Mouse (Mus musculus): ENCODE results near the gene Cdk5rap1. TPM values are rescaled to one million over a fixed set of nuclear protein-coding genes. Genes with fewer than 3 reads are reported as not detected.

Gene Cdk5rap1
- polyA plus RNA-seq, 1 experiment = 14.2 TPM

DNA sequence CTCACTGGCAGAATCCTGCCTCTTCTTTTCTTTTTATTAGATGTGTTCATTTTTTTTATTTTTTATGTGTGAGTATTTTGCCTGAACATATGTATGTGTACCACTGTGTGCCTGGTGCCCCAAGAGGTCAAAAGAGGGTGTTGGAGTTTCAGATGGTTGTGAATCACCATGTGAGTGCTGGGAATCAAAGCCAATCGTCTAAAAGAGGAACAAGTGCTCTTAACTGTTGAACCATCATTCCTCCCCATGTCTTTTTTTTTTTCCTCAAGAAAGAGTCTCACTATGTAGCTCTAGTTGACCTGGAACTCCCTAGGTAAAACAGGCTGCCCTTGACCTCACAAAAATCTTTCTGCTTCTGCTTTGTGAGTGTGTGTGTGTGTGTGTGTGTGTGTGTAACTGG, 29.2 kb upstream of the Cdk5rap1 start:
- Histone ChIP-seq H3K27ac (ENCODE audit: control insufficient read depth, insufficient read depth, low read length) (no peak overlapping the region), H3K27me3 (ENCODE audit: control insufficient read depth, insufficient read depth, low read length) (no peaks in the 10 kb centered on the region; the same call in 1 of the 2 replicates), H3K36me3 (ENCODE audit: control insufficient read depth, insufficient read depth, low read length) (no peaks in the 10 kb centered on the region), H3K4me1 (replicated peaks; ENCODE audit: control insufficient read depth, insufficient read depth, low read length) (no peaks in the 10 kb centered on the region), H3K4me3 (ENCODE audit: control insufficient read depth, insufficient read depth, low read length) (no peak overlapping the region)
- no peak for DNase-seq
- no peak for TF ChIP-seq POLR2A (IDR thresholded peaks at IDR 0.05; ENCODE audit: control insufficient read depth, extremely low read depth, insufficient read depth, low read length, poor library complexity)
- no peak for TF ChIP-seq CTCF (IDR thresholded peaks at IDR 0.05; ENCODE audit: borderline replicate concordance, control insufficient read depth, extremely low read depth, insufficient read depth, low read length, poor library complexity)
- 5% methylated on average over 1 of the region's 1 CpGs for WGBS

DNA sequence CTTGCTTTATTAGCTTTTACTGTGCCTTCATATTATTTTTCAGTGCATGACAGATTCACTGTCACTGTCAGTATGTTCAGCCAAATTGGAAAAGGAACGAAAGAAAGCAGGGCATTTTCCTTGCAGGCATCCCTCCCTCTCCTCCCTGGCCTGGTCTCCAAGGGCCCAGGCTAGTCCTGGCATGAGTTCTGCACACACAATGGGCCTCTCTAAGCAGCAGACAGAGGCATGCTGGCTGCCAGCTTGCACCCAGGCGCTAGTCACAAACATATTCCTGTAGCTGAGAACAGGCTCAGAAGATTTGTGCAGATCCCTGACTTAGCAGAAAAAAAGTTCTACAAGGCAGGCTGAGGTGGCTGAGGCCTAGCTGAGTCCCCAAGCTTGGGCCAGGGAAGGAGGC, 26.5 kb upstream of the Cdk5rap1 start:
- Histone ChIP-seq H3K4me1 (replicated peaks; ENCODE audit: control insufficient read depth, insufficient read depth, low read length) (no peaks in the 10 kb centered on the region), H3K27ac (ENCODE audit: control insufficient read depth, insufficient read depth, low read length) (no peak overlapping the region), H3K27me3 (ENCODE audit: control insufficient read depth, insufficient read depth, low read length) (no peaks in the 10 kb centered on the region), H3K4me3 (ENCODE audit: control insufficient read depth, insufficient read depth, low read length) (no peak overlapping the region), H3K36me3 (ENCODE audit: control insufficient read depth, insufficient read depth, low read length) (no peaks in the 10 kb centered on the region)
- no peak for DNase-seq
- 94% methylated on average over 2 of the region's 2 CpGs for WGBS
- TF ChIP-seq CTCF (IDR thresholded peaks at IDR 0.05; ENCODE audit: borderline replicate concordance, control insufficient read depth, extremely low read depth, insufficient read depth, low read length, poor library complexity) (no peak), POLR2A (IDR thresholded peaks at IDR 0.05; ENCODE audit: control insufficient read depth, extremely low read depth, insufficient read depth, low read length, poor library complexity) (no peak)

DNA sequence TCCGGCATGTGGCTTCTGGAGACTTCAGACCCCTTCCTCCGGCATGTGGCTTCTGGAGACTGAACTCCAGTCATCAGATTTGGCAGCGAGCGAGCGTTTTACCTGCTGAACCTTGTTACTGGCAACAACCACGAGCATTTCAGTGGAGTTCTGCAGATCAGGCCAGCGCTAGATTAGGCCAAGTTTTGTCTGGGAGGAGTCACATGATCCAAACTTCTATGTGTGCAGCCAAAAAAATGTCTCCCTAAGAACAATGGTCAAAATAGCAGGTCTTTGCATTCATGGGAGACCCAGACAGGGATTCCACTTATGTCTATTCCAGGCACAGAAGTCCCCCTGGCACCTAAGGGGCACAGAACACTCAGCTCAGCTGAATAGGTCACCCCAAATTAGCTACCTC, 25.5 kb upstream of the Cdk5rap1 start:
- no peak overlapping the region for H3K27ac ChIP-seq (ENCODE audit: control insufficient read depth, insufficient read depth, low read length)
- 93% methylated on average over 7 of the region's 7 CpGs for WGBS
- H3K4me1 ChIP-seq (replicated peaks; ENCODE audit: control insufficient read depth, insufficient read depth, low read length) = no peaks in the 10 kb centered on the region
- H3K36me3 ChIP-seq (ENCODE audit: control insufficient read depth, insufficient read depth, low read length) = no peaks in the 10 kb centered on the region
- no peak for DNase-seq
- H3K27me3 ChIP-seq (ENCODE audit: control insufficient read depth, insufficient read depth, low read length) = no peaks in the 10 kb centered on the region
- no peak for TF ChIP-seq POLR2A (IDR thresholded peaks at IDR 0.05; ENCODE audit: control insufficient read depth, extremely low read depth, insufficient read depth, low read length, poor library complexity)
- TF ChIP-seq CTCF (IDR thresholded peaks at IDR 0.05; ENCODE audit: borderline replicate concordance, control insufficient read depth, extremely low read depth, insufficient read depth, low read length, poor library complexity) = no peak
- H3K4me3 ChIP-seq (ENCODE audit: control insufficient read depth, insufficient read depth, low read length) = no peak overlapping the region

DNA sequence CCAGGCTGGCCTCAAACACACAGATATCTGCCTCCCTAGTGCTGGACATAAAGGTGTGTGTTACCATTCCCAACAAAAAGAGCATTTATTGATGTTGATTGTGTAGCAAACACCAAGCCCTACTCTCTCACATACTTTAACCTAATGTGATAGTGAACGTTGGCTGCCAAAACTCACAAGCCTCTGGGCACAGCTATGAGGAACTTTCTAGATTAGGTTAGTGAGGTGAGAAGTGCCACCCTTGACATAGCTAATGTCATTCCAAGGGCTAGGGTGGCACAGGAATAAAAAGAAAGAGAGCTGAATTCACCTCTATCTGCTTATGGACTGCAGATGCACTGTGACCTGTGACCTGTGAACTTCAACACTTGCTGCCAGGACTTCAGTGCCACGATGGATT, 23.7 kb upstream of the Cdk5rap1 start:
- no peak for DNase-seq
- 83% methylated on average over 2 of the region's 2 CpGs for WGBS

DNA sequence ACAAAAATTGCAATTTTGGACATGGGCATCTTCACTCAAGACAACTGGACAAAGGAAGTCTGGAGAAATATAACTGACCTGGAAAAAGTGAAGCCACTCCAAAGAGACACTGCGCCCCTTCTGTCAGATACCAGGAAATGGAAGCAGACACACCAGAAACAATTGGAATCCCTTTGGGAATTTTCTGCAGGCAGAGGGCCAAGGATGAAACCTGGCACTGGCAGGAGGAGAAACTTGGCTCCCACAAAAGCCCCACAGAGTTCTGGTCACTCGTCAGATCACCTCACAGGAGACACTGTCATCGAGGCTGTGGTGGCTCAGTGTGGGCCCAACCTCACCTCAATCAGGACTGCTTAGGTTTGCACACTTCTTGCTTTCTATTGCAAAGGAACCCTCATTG, 21.8 kb upstream of the Cdk5rap1 start:
- 82% methylated on average over 3 of the region's 3 CpGs for WGBS
- no peaks in the 10 kb centered on the region for H3K36me3 ChIP-seq (ENCODE audit: control insufficient read depth, insufficient read depth, low read length)
- DNase-seq = no peak
- H3K4me3 ChIP-seq (ENCODE audit: control insufficient read depth, insufficient read depth, low read length) = no peak overlapping the region
- H3K27ac ChIP-seq (ENCODE audit: control insufficient read depth, insufficient read depth, low read length) = no peak overlapping the region
- H3K27me3 ChIP-seq (ENCODE audit: control insufficient read depth, insufficient read depth, low read length) = no peaks in the 10 kb centered on the region
- TF ChIP-seq POLR2A (IDR thresholded peaks at IDR 0.05; ENCODE audit: control insufficient read depth, extremely low read depth, insufficient read depth, low read length, poor library complexity) (no peak), CTCF (IDR thresholded peaks at IDR 0.05; ENCODE audit: borderline replicate concordance, control insufficient read depth, extremely low read depth, insufficient read depth, low read length, poor library complexity) (no peak)
- H3K4me1 ChIP-seq (replicated peaks; ENCODE audit: control insufficient read depth, insufficient read depth, low read length) = no peaks in the 10 kb centered on the region

More for the DNA sequence above, 23.7 kb upstream of the Cdk5rap1 start:
- Histone ChIP-seq H3K27me3 (ENCODE audit: control insufficient read depth, insufficient read depth, low read length) (no peaks in the 10 kb centered on the region), H3K4me1 (replicated peaks; ENCODE audit: control insufficient read depth, insufficient read depth, low read length) (no peaks in the 10 kb centered on the region), H3K4me3 (ENCODE audit: control insufficient read depth, insufficient read depth, low read length) (no peak overlapping the region), H3K36me3 (ENCODE audit: control insufficient read depth, insufficient read depth, low read length) (no peaks in the 10 kb centered on the region), H3K27ac (ENCODE audit: control insufficient read depth, insufficient read depth, low read length) (no peak overlapping the region)
- no peak for TF ChIP-seq POLR2A (IDR thresholded peaks at IDR 0.05; ENCODE audit: control insufficient read depth, extremely low read depth, insufficient read depth, low read length, poor library complexity)
- no peak for TF ChIP-seq CTCF (IDR thresholded peaks at IDR 0.05; ENCODE audit: borderline replicate concordance, control insufficient read depth, extremely low read depth, insufficient read depth, low read length, poor library complexity)

DNA sequence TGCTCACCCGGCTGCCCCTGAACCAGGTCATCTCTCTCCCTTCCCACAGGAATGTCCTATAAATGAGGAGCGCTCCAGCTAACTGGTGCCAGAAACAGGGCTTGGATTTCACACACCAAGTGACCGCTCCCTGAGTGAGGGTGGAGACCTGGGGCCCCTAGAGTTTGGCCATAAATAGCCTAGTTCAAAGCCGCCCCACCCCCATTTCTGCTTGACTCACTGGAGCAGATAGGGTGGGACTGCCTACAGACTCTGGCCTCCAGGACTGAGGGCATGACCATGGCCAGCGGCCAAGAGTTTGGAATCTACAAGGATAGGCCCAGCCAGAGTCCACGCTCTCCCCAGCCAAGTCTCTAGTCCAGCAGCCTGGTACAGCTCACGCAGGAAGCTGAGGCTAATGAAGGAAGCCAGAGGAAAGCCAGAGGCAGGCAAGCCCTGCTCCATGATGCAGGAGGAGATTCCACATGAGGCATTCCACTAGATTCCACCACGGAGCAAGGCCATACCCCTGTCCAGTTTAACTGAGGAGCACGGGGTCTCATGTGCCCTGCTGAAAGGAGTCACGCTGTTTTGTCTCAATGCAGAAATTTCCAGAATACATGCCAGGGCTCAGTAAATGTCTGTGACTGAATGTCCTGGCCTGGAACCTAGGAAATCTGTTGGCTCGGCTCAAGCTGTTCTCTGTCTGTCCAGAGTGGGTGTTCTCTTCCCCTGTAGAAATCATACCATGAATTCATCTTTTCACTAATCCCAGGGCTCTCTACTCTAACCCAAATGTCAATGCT, 17.6 kb upstream of the Cdk5rap1 start:
- H3K4me3 ChIP-seq (ENCODE audit: control insufficient read depth, insufficient read depth, low read length) = no peak overlapping the region
- WGBS = 94% methylated on average over 11 of the region's 11 CpGs
- TF ChIP-seq CTCF (IDR thresholded peaks at IDR 0.05; ENCODE audit: borderline replicate concordance, control insufficient read depth, extremely low read depth, insufficient read depth, low read length, poor library complexity) (no peak), POLR2A (IDR thresholded peaks at IDR 0.05; ENCODE audit: control insufficient read depth, extremely low read depth, insufficient read depth, low read length, poor library complexity) (no peak)

More for the DNA sequence above, 17.6 kb upstream of the Cdk5rap1 start:
- Histone ChIP-seq H3K4me1 (replicated peaks; ENCODE audit: control insufficient read depth, insufficient read depth, low read length) (no peaks in the 10 kb centered on the region), H3K27ac (ENCODE audit: control insufficient read depth, insufficient read depth, low read length) (no peak overlapping the region), H3K27me3 (ENCODE audit: control insufficient read depth, insufficient read depth, low read length) (no peaks in the 10 kb centered on the region), H3K36me3 (ENCODE audit: control insufficient read depth, insufficient read depth, low read length) (no peaks in the 10 kb centered on the region)
- no peak for DNase-seq
